Mouse (Mus musculus): ENCODE data around the gene Antxr1. TPM values are rescaled to one million over a fixed set of nuclear protein-coding genes. Genes with fewer than 3 reads are reported as not detected.

Gene Antxr1
- total and polyA plus RNA-seq, 2 experiments from 2014 or later: 4.2 to 17.9 TPM

GRCm38 (mm10) chr6:87127049-87127753 is 208.4 kb downstream of the Antxr1 start:
- Histone ChIP-seq H3K9me3 (ENCODE audit: low read length) (no peaks in the 10 kb centered on the region), H3K9ac (replicated peaks; ENCODE audit: low read length) (no peak overlapping the region), H3K4me3 (ENCODE audit: low read length) (no peak overlapping the region), H3K36me3 (ENCODE audit: insufficient read depth, low read length) (no peaks in the 10 kb centered on the region), H3K4me1 (ENCODE audit: insufficient read depth, low read length) (no peaks in the 10 kb centered on the region), H3K4me2 (ENCODE audit: low read depth, low read length) (no peak overlapping the region), H3K27me3 (ENCODE audit: insufficient read depth, low read length) (no peaks in the 10 kb centered on the region), H3K27ac (no peak overlapping the region)
- no peak for DNase-seq (ENCODE audit: low spot score)
- no peak for TF ChIP-seq CTCF (IDR thresholded peaks at IDR 0.05; ENCODE audit: low read depth)
- WGBS: 71% methylated on average over 8 of the region's 8 CpGs
- ATAC-seq: no peak

- no peaks in the 10 kb centered on the region for H3K9me3 ChIP-seq (ENCODE audit: low read length)
- H3K27me3 ChIP-seq (ENCODE audit: insufficient read depth, low read length): no peaks in the 10 kb centered on the region
- 83% methylated on average over 4 of the region's 4 CpGs for WGBS
- DNase-seq (ENCODE audit: low spot score) (no peak), ATAC-seq (no peak)
- TF ChIP-seq CTCF (IDR thresholded peaks at IDR 0.05; ENCODE audit: low read depth): no peak
- H3K4me2 ChIP-seq (ENCODE audit: low read depth, low read length): no peak overlapping the region
- no peak overlapping the region for H3K27ac ChIP-seq
- no peaks in the 10 kb centered on the region for H3K4me1 ChIP-seq (ENCODE audit: insufficient read depth, low read length)
- H3K9ac ChIP-seq (replicated peaks; ENCODE audit: low read length): no peak overlapping the region
- H3K36me3 ChIP-seq (ENCODE audit: insufficient read depth, low read length): no peaks in the 10 kb centered on the region
- H3K4me3 ChIP-seq (ENCODE audit: low read length): no peak overlapping the region
Measured at GRCm38 (mm10) chr6:87123973-87124372, 211.6 kb downstream of the Antxr1 start.

- H3K4me3 ChIP-seq (ENCODE audit: low read length): no peak overlapping the region
- DNase-seq (ENCODE audit: low spot score): no peak
Measured at GRCm38 (mm10) chr6:87123406-87123805, 212.2 kb downstream of the Antxr1 start.

DNA sequence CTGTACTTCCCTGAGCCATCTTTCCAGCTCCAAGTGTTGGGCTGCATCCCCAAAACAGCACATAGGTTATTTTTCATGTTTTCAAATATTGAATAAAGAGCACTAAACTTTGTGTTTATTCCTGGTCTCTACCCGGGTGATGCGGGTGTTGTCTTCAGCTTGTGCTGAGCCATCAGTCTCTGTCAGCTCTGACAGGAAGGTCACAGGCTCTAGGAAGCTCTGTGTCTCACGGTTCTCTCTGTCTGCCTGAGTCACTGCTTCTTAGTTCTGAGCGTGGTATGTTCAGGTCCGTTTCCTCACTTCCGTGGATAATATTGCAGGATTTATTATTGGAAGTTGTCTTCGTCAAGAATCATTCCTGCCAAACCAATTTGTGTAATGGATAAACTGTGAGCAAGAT is 213.7 kb downstream of the Antxr1 start:
- H3K27me3 ChIP-seq (ENCODE audit: insufficient read depth, low read length): no peaks in the 10 kb centered on the region
- no peaks in the 10 kb centered on the region for H3K36me3 ChIP-seq (ENCODE audit: insufficient read depth, low read length)
- H3K9me3 ChIP-seq (ENCODE audit: low read length): no peaks in the 10 kb centered on the region
- no peak for DNase-seq (ENCODE audit: low spot score)
- 82% methylated on average over 7 of the region's 7 CpGs for WGBS
- TF ChIP-seq CTCF (IDR thresholded peaks at IDR 0.05; ENCODE audit: low read depth): no peak
- H3K4me2 ChIP-seq (ENCODE audit: low read depth, low read length): no peak overlapping the region
- ATAC-seq: no peak
- no peaks in the 10 kb centered on the region for H3K4me1 ChIP-seq (ENCODE audit: insufficient read depth, low read length)
- H3K9ac ChIP-seq (replicated peaks; ENCODE audit: low read length): no peak overlapping the region
- H3K4me3 ChIP-seq (ENCODE audit: low read length): no peak overlapping the region
- H3K27ac ChIP-seq: no peak overlapping the region

More at GRCm38 (mm10) chr6:87123406-87123805, 212.2 kb downstream of the Antxr1 start:
- no peaks in the 10 kb centered on the region for H3K4me1 ChIP-seq (ENCODE audit: insufficient read depth, low read length)
- no peak overlapping the region for H3K27ac ChIP-seq
- TF ChIP-seq CTCF (IDR thresholded peaks at IDR 0.05; ENCODE audit: low read depth): no peak
- 89% methylated on average over 6 of the region's 6 CpGs for WGBS
- H3K27me3 ChIP-seq (ENCODE audit: insufficient read depth, low read length): no peaks in the 10 kb centered on the region
- H3K36me3 ChIP-seq (ENCODE audit: insufficient read depth, low read length): no peaks in the 10 kb centered on the region
- ATAC-seq: no peak
- H3K9ac ChIP-seq (replicated peaks; ENCODE audit: low read length): no peak overlapping the region
- H3K9me3 ChIP-seq (ENCODE audit: low read length): no peaks in the 10 kb centered on the region
- no peak overlapping the region for H3K4me2 ChIP-seq (ENCODE audit: low read depth, low read length)

DNA sequence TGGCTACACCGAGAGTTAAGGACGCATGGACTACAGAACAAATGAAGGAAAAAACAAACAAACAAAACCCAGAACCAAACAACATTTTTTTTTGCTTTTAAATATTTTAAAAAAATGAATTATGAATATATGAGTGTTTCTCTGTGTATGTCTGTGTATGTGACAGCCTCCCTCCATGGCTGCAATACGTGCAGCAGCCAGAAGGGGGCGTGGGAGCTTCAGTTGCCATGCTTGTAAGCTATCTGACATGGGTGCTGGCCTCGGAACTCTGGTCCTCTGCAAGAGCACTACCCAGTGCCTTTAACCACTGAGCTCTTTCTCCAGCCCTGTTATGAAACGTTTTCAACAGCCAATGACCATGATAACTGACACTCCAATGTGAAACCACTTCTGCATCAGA is 215.0 kb downstream of the Antxr1 start:
- WGBS: 88% methylated on average over 6 of the region's 6 CpGs
- H3K9ac ChIP-seq (replicated peaks; ENCODE audit: low read length): no peak overlapping the region
- ATAC-seq: no peak
- no peak overlapping the region for H3K4me3 ChIP-seq (ENCODE audit: low read length)
- no peaks in the 10 kb centered on the region for H3K9me3 ChIP-seq (ENCODE audit: low read length)
- DNase-seq (ENCODE audit: low spot score): no peak
- H3K4me2 ChIP-seq (ENCODE audit: low read depth, low read length): no peak overlapping the region
- no peaks in the 10 kb centered on the region for H3K27me3 ChIP-seq (ENCODE audit: insufficient read depth, low read length)
- TF ChIP-seq CTCF (IDR thresholded peaks at IDR 0.05; ENCODE audit: low read depth): peak; percentile 30; the same call in 1 of the 2 replicates
- no peaks in the 10 kb centered on the region for H3K36me3 ChIP-seq (ENCODE audit: insufficient read depth, low read length)
- no peaks in the 10 kb centered on the region for H3K4me1 ChIP-seq (ENCODE audit: insufficient read depth, low read length)
- no peak overlapping the region for H3K27ac ChIP-seq

- H3K4me1 ChIP-seq (ENCODE audit: insufficient read depth, low read length): no peaks in the 10 kb centered on the region
- no peak overlapping the region for H3K9ac ChIP-seq (replicated peaks; ENCODE audit: low read length)
- no peak for ATAC-seq
- no peak for TF ChIP-seq CTCF (IDR thresholded peaks at IDR 0.05; ENCODE audit: low read depth)
- no peak overlapping the region for H3K27ac ChIP-seq
- H3K9me3 ChIP-seq (ENCODE audit: low read length): no peaks in the 10 kb centered on the region
- WGBS: 76% methylated on average over 4 of the region's 4 CpGs
- no peak for DNase-seq (ENCODE audit: low spot score)
- H3K36me3 ChIP-seq (ENCODE audit: insufficient read depth, low read length): no peaks in the 10 kb centered on the region
- H3K4me2 ChIP-seq (ENCODE audit: low read depth, low read length): no peak overlapping the region
- no peak overlapping the region for H3K4me3 ChIP-seq (ENCODE audit: low read length)
- H3K27me3 ChIP-seq (ENCODE audit: insufficient read depth, low read length): no peaks in the 10 kb centered on the region
Measured at GRCm38 (mm10) chr6:87119975-87120374, 215.6 kb downstream of the Antxr1 start.

- WGBS: 93% methylated on average over 20 of the region's 20 CpGs
- ATAC-seq: no peak
- Histone ChIP-seq H3K27ac (no peak overlapping the region), H3K4me1 (ENCODE audit: insufficient read depth, low read length) (no peaks in the 10 kb centered on the region), H3K9ac (replicated peaks; ENCODE audit: low read length) (no peak overlapping the region), H3K4me2 (ENCODE audit: low read depth, low read length) (no peak overlapping the region), H3K4me3 (ENCODE audit: low read length) (no peak overlapping the region), H3K27me3 (ENCODE audit: insufficient read depth, low read length) (no peaks in the 10 kb centered on the region), H3K36me3 (ENCODE audit: insufficient read depth, low read length) (no peaks in the 10 kb centered on the region), H3K9me3 (ENCODE audit: low read length) (no peaks in the 10 kb centered on the region)
- no peak for DNase-seq (ENCODE audit: low spot score)
- TF ChIP-seq CTCF (IDR thresholded peaks at IDR 0.05; ENCODE audit: low read depth): no peak
Measured at GRCm38 (mm10) chr6:87119066-87119837, 216.4 kb downstream of the Antxr1 start.

All from hindbrain, postnatal 0 days (tissue).